Mouse (Mus musculus): ENCODE measurements around the gene Gm28053. TPM values are rescaled to one million over a fixed set of nuclear protein-coding genes. Genes with fewer than 3 reads are reported as not detected.

The Gm28053 gene
- total RNA-seq (2014; rRNA removed): not detected in 2 replicates
- polyA plus RNA-seq (2012; rRNA removed): not detected in 2 replicates

- Histone ChIP-seq H3K27ac (replicated peaks; ENCODE audit: insufficient read depth, low read depth, low read length) (no peak within 1 kb of the TSS), H3K4me1 (ENCODE audit: control insufficient read depth, insufficient read depth, low read length) (no peaks in the 10 kb centered on the region), H3K36me3 (ENCODE audit: control insufficient read depth, insufficient read depth, low read length) (no peaks in the 10 kb centered on the region), H3K79me2 (ENCODE audit: control insufficient read depth, insufficient read depth, low read length) (no peaks in the 10 kb centered on the region), H3K9ac (ENCODE audit: low read depth, low read length) (no peak within 1 kb of the TSS), H3K4me3 (ENCODE audit: insufficient read depth, low read depth, low read length) (no peak within 1 kb of the TSS), H3K27me3 (ENCODE audit: control insufficient read depth, insufficient read depth, low read length) (no peaks in the 10 kb centered on the region)
- 73% methylated on average over 2 of the region's 2 CpGs for WGBS
- no peak for TF ChIP-seq POLR2A (IDR thresholded peaks at IDR 0.05; ENCODE audit: extremely low read depth, insufficient read depth, low read length)
- no peak for TF ChIP-seq CTCF (IDR thresholded peaks at IDR 0.05; ENCODE audit: low read depth, low read length)
- no peak for DNase-seq (ENCODE audit: extremely low read depth, low read depth, low spot score)
These were observed at the start of gene Gm28053, which contains the start of gene Gimap7 for GRCm38 (mm10) chr6:48718455-48718854. Gene Gm28053 (plus strand): TSS chr6:48718607. Gene Gimap7 (plus strand): TSS chr6:48718621.

- WGBS: 84% methylated on average over 2 of the region's 2 CpGs
- DNase-seq (ENCODE audit: extremely low read depth, low read depth, low spot score): no peak
- H3K27me3 ChIP-seq (ENCODE audit: control insufficient read depth, insufficient read depth, low read length): no peaks in the 10 kb centered on the region
These were observed 48.9 kb upstream of the Gm28053 start for GRCm38 (mm10) chr6:48669446-48669969.

GRCm38 (mm10) chr6:48674291-48675058 is 43.9 kb upstream of the Gm28053 start:
- no peak for DNase-seq (ENCODE audit: extremely low read depth, low read depth, low spot score)
- H3K36me3 ChIP-seq (ENCODE audit: control insufficient read depth, insufficient read depth, low read length): peaks cover 6% of the 10 kb centered on the region
- no peak overlapping the region for H3K9ac ChIP-seq (ENCODE audit: low read depth, low read length)
- no peaks in the 10 kb centered on the region for H3K27me3 ChIP-seq (ENCODE audit: control insufficient read depth, insufficient read depth, low read length)
- H3K4me3 ChIP-seq (ENCODE audit: insufficient read depth, low read depth, low read length): no peak overlapping the region
- H3K79me2 ChIP-seq (ENCODE audit: control insufficient read depth, insufficient read depth, low read length): peaks cover 3% of the 10 kb centered on the region; the same call in 1 of the 2 replicates
- TF ChIP-seq CTCF (IDR thresholded peaks at IDR 0.05; ENCODE audit: low read depth, low read length) (no peak), POLR2A (IDR thresholded peaks at IDR 0.05; ENCODE audit: extremely low read depth, insufficient read depth, low read length) (no peak)
- WGBS: 96% methylated on average over 9 of the region's 9 CpGs
- peak overlapping the region; percentile 20 for H3K27ac ChIP-seq (replicated peaks; ENCODE audit: insufficient read depth, low read depth, low read length)
- H3K4me1 ChIP-seq (ENCODE audit: control insufficient read depth, insufficient read depth, low read length): peaks cover 16% of the 10 kb centered on the region; the same call in 1 of the 2 replicates

More at GRCm38 (mm10) chr6:48669446-48669969, 48.9 kb upstream of the Gm28053 start:
- Histone ChIP-seq H3K79me2 (ENCODE audit: control insufficient read depth, insufficient read depth, low read length) (no peaks in the 10 kb centered on the region), H3K4me3 (ENCODE audit: insufficient read depth, low read depth, low read length) (no peak overlapping the region), H3K9ac (ENCODE audit: low read depth, low read length) (no peak overlapping the region), H3K27ac (replicated peaks; ENCODE audit: insufficient read depth, low read depth, low read length) (no peak overlapping the region), H3K36me3 (ENCODE audit: control insufficient read depth, insufficient read depth, low read length) (no peaks in the 10 kb centered on the region), H3K4me1 (ENCODE audit: control insufficient read depth, insufficient read depth, low read length) (peaks cover 17% of the 10 kb centered on the region)
- TF ChIP-seq POLR2A (IDR thresholded peaks at IDR 0.05; ENCODE audit: extremely low read depth, insufficient read depth, low read length): no peak
- no peak for TF ChIP-seq CTCF (IDR thresholded peaks at IDR 0.05; ENCODE audit: low read depth, low read length)

- Histone ChIP-seq H3K36me3 (ENCODE audit: control insufficient read depth, insufficient read depth, low read length) (peaks cover 7% of the 10 kb centered on the region), H3K27me3 (ENCODE audit: control insufficient read depth, insufficient read depth, low read length) (no peaks in the 10 kb centered on the region), H3K4me3 (ENCODE audit: insufficient read depth, low read depth, low read length) (peak overlapping the region; percentile 75), H3K27ac (replicated peaks; ENCODE audit: insufficient read depth, low read depth, low read length) (peak overlapping the region; percentile 95), H3K4me1 (ENCODE audit: control insufficient read depth, insufficient read depth, low read length) (peaks cover 16% of the 10 kb centered on the region; the same call in 1 of the 2 replicates), H3K79me2 (ENCODE audit: control insufficient read depth, insufficient read depth, low read length) (peaks cover 3% of the 10 kb centered on the region; the same call in 1 of the 2 replicates), H3K9ac (ENCODE audit: low read depth, low read length) (peak overlapping the region; percentile 76)
- WGBS: 26% methylated on average over 10 of the region's 10 CpGs
- TF ChIP-seq CTCF (IDR thresholded peaks at IDR 0.05; ENCODE audit: low read depth, low read length) (no peak), POLR2A (IDR thresholded peaks at IDR 0.05; ENCODE audit: extremely low read depth, insufficient read depth, low read length) (no peak)
- DNase-seq (ENCODE audit: extremely low read depth, low read depth, low spot score): no peak
These were observed 42.9 kb upstream of the Gm28053 start for GRCm38 (mm10) chr6:48675400-48675930.

- H3K36me3 ChIP-seq (ENCODE audit: control insufficient read depth, insufficient read depth, low read length): peaks cover 7% of the 10 kb centered on the region
- H3K79me2 ChIP-seq (ENCODE audit: control insufficient read depth, insufficient read depth, low read length): peaks cover 3% of the 10 kb centered on the region; the same call in 1 of the 2 replicates
- H3K4me1 ChIP-seq (ENCODE audit: control insufficient read depth, insufficient read depth, low read length): peaks cover 16% of the 10 kb centered on the region; the same call in 1 of the 2 replicates
- peak within 1 kb of the TSS; percentile 95 for H3K27ac ChIP-seq (replicated peaks; ENCODE audit: insufficient read depth, low read depth, low read length)
- H3K4me3 ChIP-seq (ENCODE audit: insufficient read depth, low read depth, low read length): peak within 1 kb of the TSS; percentile 75
- TF ChIP-seq POLR2A (IDR thresholded peaks at IDR 0.05; ENCODE audit: extremely low read depth, insufficient read depth, low read length) (0 out of 2 replicates have a peak, but pooled peaks have one; percentile 39), CTCF (IDR thresholded peaks at IDR 0.05; ENCODE audit: low read depth, low read length) (no peak)
- H3K27me3 ChIP-seq (ENCODE audit: control insufficient read depth, insufficient read depth, low read length): no peaks in the 10 kb centered on the region
- WGBS: 10% methylated on average over 13 of the region's 13 CpGs
- H3K9ac ChIP-seq (ENCODE audit: low read depth, low read length): peak within 1 kb of the TSS; percentile 76
- peak; percentile 82 for DNase-seq (ENCODE audit: extremely low read depth, low read depth, low spot score)
These were observed 42.2 kb upstream of the Gm28053 start, which contains the start of gene Gimap9 for GRCm38 (mm10) chr6:48675931-48676859. Gene Gimap9 (plus strand): TSS chr6:48676129.
